Comparison of ENCODE assay signal across 10 mouse cellular contexts in the genomic region with DNA sequence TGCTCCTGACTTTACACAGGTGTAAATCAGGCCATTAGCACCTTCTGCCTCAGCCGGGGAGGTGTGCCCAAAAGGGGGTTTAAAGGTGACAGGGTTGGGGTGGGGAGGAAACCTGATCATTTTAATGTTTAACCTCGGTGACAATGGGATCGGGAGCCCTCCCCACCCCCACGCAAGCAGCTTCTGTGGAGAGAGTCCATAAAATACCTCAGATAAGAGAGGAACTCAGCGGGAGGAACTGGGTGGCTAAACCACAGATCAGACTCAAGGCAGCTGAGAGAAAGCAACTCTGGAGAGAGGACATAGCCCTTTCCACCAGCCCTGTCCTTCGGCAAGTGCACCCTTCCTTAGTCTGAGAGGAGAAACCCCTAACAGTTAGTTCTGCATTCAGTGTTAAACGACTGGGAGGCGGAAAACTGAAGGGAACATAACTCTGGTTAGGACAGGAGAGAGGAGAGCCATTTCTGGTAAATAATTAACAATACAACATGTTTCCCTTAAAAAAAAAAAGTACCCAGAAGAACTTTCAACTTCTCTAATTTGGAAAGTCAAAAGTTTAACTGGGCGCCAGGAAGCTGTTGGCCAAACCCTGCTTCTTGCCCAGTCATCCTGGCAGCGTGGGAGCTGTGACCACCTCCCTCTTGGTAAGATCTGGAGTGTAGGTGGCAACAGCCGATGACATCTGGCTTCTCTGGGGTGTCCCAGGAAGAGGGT. TPM values are rescaled to one million over a fixed set of nuclear protein-coding genes. Genes with fewer than 3 reads are reported as not detected.
DNase-seq lines count a peak whose midpoint lies in the region; ATAC-seq and TF ChIP-seq lines count a peak whose summit lies in the region.
"Had no signal": no experiment of that assay in that cellular context is flagged by ENCODE, and none has a peak within 500 bp of the region (broad histone marks: within the 10 kb centered on the region; RNA-seq: fewer than 3 reads in every experiment).

No protein-coding gene starts in this region.

- TF ChIP-seq CTCF in spleen, adult 2 months (IDR thresholded peaks at IDR 0.05; ENCODE audit: extremely low read depth, insufficient read depth, insufficient read length, insufficient replicate concordance) = no peak
- TF ChIP-seq CTCF in lung, embryonic 14.5 days (IDR thresholded peaks at IDR 0.05; ENCODE audit: low read depth) = no peak

- no peaks in the 10 kb centered on the region for H3K27me3 ChIP-seq in spleen, adult 2 months (ENCODE audit: control insufficient read depth, insufficient read depth, low read length)
- H3K27me3 ChIP-seq in kidney, embryonic 14.5 days (ENCODE audit: control insufficient read depth, insufficient read depth, low read length) = no peaks in the 10 kb centered on the region
- no peaks in the 10 kb centered on the region for H3K27me3 ChIP-seq in lung, embryonic 14.5 days (ENCODE audit: insufficient read depth, low read length)
- 0 out of 2 replicates have a peak, but pooled peaks cover 4% of the 10 kb centered on the region for H3K27me3 ChIP-seq in hindbrain, embryonic 12.5 days
- H3K27me3 ChIP-seq in forebrain, embryonic 10.5 days (ENCODE audit: poor library complexity, severe bottlenecking) = peaks cover 69% of the 10 kb centered on the region

- TF ChIP-seq POLR2A in spleen, adult 2 months (IDR thresholded peaks at IDR 0.05; ENCODE audit: low read depth, low read length) = no peak

- H3K4me3 ChIP-seq in spleen, adult 2 months (ENCODE audit: extremely low read depth, insufficient read depth, insufficient read length) = no peak overlapping the region
- no peak overlapping the region for H3K4me3 ChIP-seq in kidney, embryonic 14.5 days (ENCODE audit: low read length)
- H3K4me3 ChIP-seq in lung, embryonic 14.5 days (ENCODE audit: low read depth, low read length) = no peak overlapping the region
- no peak overlapping the region for H3K4me3 ChIP-seq in hindbrain, embryonic 12.5 days
- H3K4me3 ChIP-seq in forebrain, embryonic 10.5 days = no peak overlapping the region

- H3K36me3 ChIP-seq in spleen, adult 2 months (ENCODE audit: control insufficient read depth, insufficient read depth, low read length) = no peaks in the 10 kb centered on the region
- no peaks in the 10 kb centered on the region for H3K36me3 ChIP-seq in kidney, embryonic 14.5 days (ENCODE audit: control insufficient read depth, insufficient read depth, low read length)
- H3K36me3 ChIP-seq in lung, embryonic 14.5 days (ENCODE audit: insufficient read depth) = no peaks in the 10 kb centered on the region
- no peaks in the 10 kb centered on the region for H3K36me3 ChIP-seq in hindbrain, embryonic 12.5 days
- no peaks in the 10 kb centered on the region for H3K36me3 ChIP-seq in forebrain, embryonic 10.5 days (replicated peaks)

- H3K9me3 ChIP-seq in kidney, embryonic 14.5 days (ENCODE audit: control insufficient read depth, low read length) = no peaks in the 10 kb centered on the region
- no peaks in the 10 kb centered on the region for H3K9me3 ChIP-seq in lung, embryonic 14.5 days (ENCODE audit: low read depth, low read length)
- no peaks in the 10 kb centered on the region for H3K9me3 ChIP-seq in hindbrain, embryonic 12.5 days (replicated peaks)
- H3K9me3 ChIP-seq in forebrain, embryonic 10.5 days = no peaks in the 10 kb centered on the region

- peak; percentile 46; the same call in 1 of the 2 replicates for ATAC-seq in kidney, embryonic 14.5 days (ENCODE audit: low FRiP score, low TSS enrichment)
- no peak for ATAC-seq in lung, embryonic 14.5 days (ENCODE audit: insufficient read depth)
- ATAC-seq in hindbrain, embryonic 12.5 days (ENCODE audit: low FRiP score) = no peak

- no peak for DNase-seq in spleen, adult 2 months (ENCODE audit: low read depth in 1 of 2, low spot score in 2 of 2)
- no peak for DNase-seq in spleen, adult 12 weeks (ENCODE audit: low spot score)
- no peak for DNase-seq in lung, embryonic 14.5 days
- DNase-seq in embryo, embryonic 10.5 days (ENCODE audit: low spot score) = no peak
- DNase-seq in adrenal gland, adult (ENCODE audit: inconsistent age in 2 of 2, low spot score in 1 of 2) = no peak
- DNase-seq in forebrain, embryonic 10.5 days (ENCODE audit: extremely low spot score, low spot score) = no peak
- DNase-seq: midbrain, embryonic 14.5 days; spleen, adult 18-20 months had no signal

- H3K9ac ChIP-seq in kidney, embryonic 14.5 days (ENCODE audit: low read depth, low read length) = no peak overlapping the region; the same call in 1 of the 2 replicates
- no peak overlapping the region for H3K9ac ChIP-seq in lung, embryonic 14.5 days
- no peak overlapping the region for H3K9ac ChIP-seq in hindbrain, embryonic 12.5 days

- H3K4me2 ChIP-seq in kidney, embryonic 14.5 days (replicated peaks; ENCODE audit: low read depth, low read length) = peak overlapping the region; percentile 31
- H3K4me2 ChIP-seq in lung, embryonic 14.5 days = peak overlapping the region; percentile 40
- H3K4me2 ChIP-seq in hindbrain, embryonic 12.5 days (replicated peaks) = no peak overlapping the region

- H3K4me1 ChIP-seq in spleen, adult 2 months (ENCODE audit: control insufficient read depth, insufficient read depth, insufficient read length) = no peaks in the 10 kb centered on the region; the same call in 1 of the 2 replicates
- peaks cover 15% of the 10 kb centered on the region for H3K4me1 ChIP-seq in kidney, embryonic 14.5 days (ENCODE audit: control insufficient read depth, insufficient read depth, low read length)
- peaks cover 13% of the 10 kb centered on the region; the same call in 1 of the 2 replicates for H3K4me1 ChIP-seq in lung, embryonic 14.5 days (ENCODE audit: insufficient read depth)
- H3K4me1 ChIP-seq in hindbrain, embryonic 12.5 days = 0 out of 2 replicates have a peak, but pooled peaks cover 2% of the 10 kb centered on the region
- H3K4me1 ChIP-seq in forebrain, embryonic 10.5 days = peaks cover 29% of the 10 kb centered on the region

- 0 out of 2 replicates have a peak overlapping the region, but pooled peaks have one; percentile 3 for H3K27ac ChIP-seq in spleen, adult 2 months (ENCODE audit: insufficient read depth, low read length)
- peak overlapping the region; percentile 69; the same call in 1 of the 2 replicates for H3K27ac ChIP-seq in kidney, embryonic 14.5 days (ENCODE audit: low read depth, low read length)
- no peak overlapping the region for H3K27ac ChIP-seq in lung, embryonic 14.5 days (ENCODE audit: low read depth)
- no peak overlapping the region for H3K27ac ChIP-seq in hindbrain, embryonic 12.5 days
- no peak overlapping the region for H3K27ac ChIP-seq in forebrain, embryonic 10.5 days

- WGBS in spleen, adult 2 months = 14% methylated on average over 11 of the region's 11 CpGs
- WGBS in kidney, embryonic 14.5 days = 14% methylated on average over 11 of the region's 11 CpGs
- 20% methylated on average over 11 of the region's 11 CpGs for WGBS in lung, embryonic 14.5 days
- WGBS in hindbrain, embryonic 12.5 days = 64% methylated on average over 11 of the region's 11 CpGs
- 71% methylated on average over 11 of the region's 11 CpGs for WGBS in forebrain, embryonic 10.5 days

RNA-seq across cellular contexts. Expression of a gene that starts 40.9 kb away (rescaled TPM):
- polyA plus RNA-seq in spleen, adult 2 months (2012; rRNA removed) = 11.3 and 12.1 TPM in 2 replicates
- polyA plus RNA-seq in kidney, embryonic 14.5 days (2014; fragmentation: Nextera tagmentation; extraction: Ambion mirVana) = 65.8 and 80.8 TPM in 2 replicates
- polyA plus RNA-seq in lung, embryonic 14.5 days (2014; fragmentation: Nextera tagmentation; extraction: Ambion mirVana) = 57.1 and 58.5 TPM in 2 replicates
- polyA plus RNA-seq in hindbrain, embryonic 12.5 days (2016; fragmentation: Nextera tagmentation; extraction: Ambion mirVana) = 78.0 and 81.6 TPM in 2 replicates
- 96.2 and 105 TPM in 2 replicates for polyA plus RNA-seq in forebrain, embryonic 10.5 days (2016; fragmentation: Nextera tagmentation; extraction: Ambion mirVana)

Comparison
In these comparisons a context has a peak if more than half of its experiments do, and no peak if none do; other contexts are left out.
1. H3K27ac ChIP-seq: peak in spleen, adult 2 months (single experiment) and kidney, embryonic 14.5 days (single experiment); none in lung, embryonic 14.5 days (single experiment), hindbrain, embryonic 12.5 days (single experiment) and forebrain, embryonic 10.5 days (single experiment).